Mouse (Mus musculus): Measurements from ENCODE around the gene Gcnt2.

Gcnt2 gene

DNA sequence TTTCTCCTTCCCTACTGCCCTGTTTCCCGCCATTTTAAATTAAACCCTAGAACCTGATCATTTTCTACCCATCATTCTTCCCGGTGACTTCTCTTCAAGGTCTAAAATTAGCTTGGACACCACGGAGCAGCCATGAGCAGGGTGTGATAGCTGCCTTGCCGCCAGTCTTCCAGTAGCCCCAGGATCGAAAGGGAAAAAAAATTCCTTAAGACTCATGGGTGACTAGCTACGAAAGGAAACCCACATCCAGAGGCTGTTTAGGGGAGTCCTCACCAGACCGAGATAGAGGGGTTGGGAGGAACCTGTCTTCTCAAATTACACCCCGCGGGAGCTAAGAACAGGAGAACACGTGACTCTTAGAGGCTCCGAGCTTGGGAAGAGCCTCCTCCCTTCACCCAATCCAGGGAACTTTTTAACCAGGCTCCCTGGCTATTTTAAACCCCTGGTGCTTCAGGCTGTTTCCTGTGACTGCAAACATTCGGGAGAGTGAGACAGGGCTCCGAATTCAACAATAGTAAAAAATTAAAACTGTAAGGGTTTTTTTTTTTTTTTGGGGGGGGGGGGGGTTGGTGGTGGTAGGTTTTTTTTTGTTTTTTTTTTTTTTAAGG lies 5.0 kb upstream of the Gcnt2 start:
- no peaks in the 10 kb centered on the region; the same call in 1 of the 2 replicates for H3K27me3 ChIP-seq (ENCODE audit: control insufficient read depth, insufficient read depth, low read length, poor library complexity, severe bottlenecking)
- no peaks in the 10 kb centered on the region for H3K36me3 ChIP-seq (ENCODE audit: control insufficient read depth, insufficient read depth, low read length, poor library complexity, severe bottlenecking)
- no peak for DNase-seq (ENCODE audit: low read depth, low spot score)

DNA sequence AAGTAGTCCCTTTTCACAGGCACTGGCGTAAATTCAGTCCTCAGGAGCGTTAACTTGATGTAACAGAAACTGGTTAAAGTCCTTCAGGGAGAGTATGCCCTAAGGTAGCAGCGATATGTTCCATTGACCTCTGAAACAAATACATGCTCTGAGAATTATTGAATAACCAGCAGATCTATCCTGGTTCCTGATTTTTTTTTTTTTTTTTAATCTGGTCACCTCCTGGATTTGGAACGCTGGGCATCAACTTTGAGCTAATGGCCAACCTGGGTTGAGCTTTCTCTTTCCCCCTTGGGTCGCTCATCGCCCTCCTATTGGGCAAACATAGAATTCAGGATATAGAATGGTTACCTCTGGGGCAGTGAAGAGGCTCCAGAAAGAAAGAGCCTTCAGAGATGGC lies 4.3 kb upstream of the Gcnt2 start:
- DNase-seq (ENCODE audit: low read depth, low spot score), result no peak
- Histone ChIP-seq H3K27me3 (ENCODE audit: control insufficient read depth, insufficient read depth, low read length, poor library complexity, severe bottlenecking) (no peaks in the 10 kb centered on the region; the same call in 1 of the 2 replicates), H3K36me3 (ENCODE audit: control insufficient read depth, insufficient read depth, low read length, poor library complexity, severe bottlenecking) (no peaks in the 10 kb centered on the region)

DNA sequence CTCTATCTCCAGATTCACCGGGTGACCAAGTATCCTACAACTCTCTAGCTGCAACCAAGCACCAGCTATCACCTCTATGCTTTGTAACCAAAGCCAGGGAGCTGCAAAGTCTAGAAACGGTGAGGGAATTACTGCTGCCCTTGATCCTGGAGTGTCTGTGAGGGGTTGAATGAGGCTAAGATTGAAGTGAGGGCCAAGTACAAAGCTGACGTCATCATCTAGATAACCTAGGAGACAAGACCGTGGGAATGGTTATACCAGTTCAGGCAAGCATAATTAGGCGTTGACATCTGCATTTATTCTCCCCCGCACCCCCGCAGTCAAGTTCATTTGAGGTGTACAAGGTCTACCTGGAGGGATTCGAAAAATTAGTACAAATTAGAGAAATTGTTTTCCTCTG lies 2.8 kb upstream of the Gcnt2 start:
- DNase-seq (ENCODE audit: low read depth, low spot score), result no peak
- H3K36me3 ChIP-seq (ENCODE audit: control insufficient read depth, insufficient read depth, low read length, poor library complexity, severe bottlenecking), result no peaks in the 10 kb centered on the region
- H3K27me3 ChIP-seq (ENCODE audit: control insufficient read depth, insufficient read depth, low read length, poor library complexity, severe bottlenecking), result no peaks in the 10 kb centered on the region; the same call in 1 of the 2 replicates

DNA sequence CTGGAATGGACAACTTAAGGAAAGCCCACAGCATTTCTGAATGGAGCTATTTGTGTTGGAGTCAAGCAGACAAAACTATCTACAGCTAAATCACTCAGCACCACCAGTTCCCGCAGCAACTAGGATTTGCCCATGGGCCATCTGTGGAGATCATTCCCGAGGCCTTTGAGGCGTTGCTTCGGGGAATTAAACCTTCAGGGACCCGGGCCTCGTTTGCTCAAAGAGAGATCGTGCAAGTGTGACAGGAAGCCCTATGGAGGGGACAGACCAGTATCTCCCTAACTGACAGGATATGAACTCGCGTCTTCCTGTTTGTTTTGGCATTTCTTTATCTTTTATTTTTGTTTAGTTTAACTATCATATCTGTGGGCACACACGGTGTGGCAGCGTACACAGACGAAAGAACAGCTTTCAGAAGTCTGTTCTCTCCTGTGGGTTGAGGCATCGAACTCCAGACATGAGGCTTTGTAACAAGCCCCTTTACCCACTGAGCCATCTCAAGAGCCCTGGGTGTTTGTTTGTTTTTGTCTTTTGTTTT lies 2.2 kb upstream of the Gcnt2 start:
- no peak for DNase-seq (ENCODE audit: low read depth, low spot score)
- Histone ChIP-seq H3K36me3 (ENCODE audit: control insufficient read depth, insufficient read depth, low read length, poor library complexity, severe bottlenecking) (no peaks in the 10 kb centered on the region), H3K27me3 (ENCODE audit: control insufficient read depth, insufficient read depth, low read length, poor library complexity, severe bottlenecking) (no peaks in the 10 kb centered on the region; the same call in 1 of the 2 replicates)

DNA sequence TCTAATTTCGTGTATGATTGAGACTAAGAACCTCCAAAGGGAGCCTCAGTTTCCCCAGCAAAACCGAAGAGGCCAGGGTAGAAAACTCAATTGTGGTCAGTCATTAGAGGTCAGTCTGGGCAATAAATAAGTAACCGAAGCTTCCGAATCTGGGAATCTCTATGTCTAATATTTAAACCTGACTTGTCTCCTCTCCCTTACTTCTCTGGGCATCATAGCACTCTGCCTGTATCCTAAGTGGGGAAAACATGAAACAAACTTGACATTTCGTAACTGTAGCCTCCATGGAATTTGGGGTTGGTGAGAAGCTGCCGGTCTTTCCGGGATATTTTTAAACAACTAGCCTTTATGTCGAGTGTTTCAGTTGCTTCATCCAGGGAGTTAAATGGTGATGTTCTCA lies 329 bp upstream of the Gcnt2 start:
- Histone ChIP-seq H3K27me3 (ENCODE audit: control insufficient read depth, insufficient read depth, low read length, poor library complexity, severe bottlenecking) (no peaks in the 10 kb centered on the region; the same call in 1 of the 2 replicates), H3K36me3 (ENCODE audit: control insufficient read depth, insufficient read depth, low read length, poor library complexity, severe bottlenecking) (no peaks in the 10 kb centered on the region)
- DNase-seq (ENCODE audit: low read depth, low spot score), result no peak

DNA sequence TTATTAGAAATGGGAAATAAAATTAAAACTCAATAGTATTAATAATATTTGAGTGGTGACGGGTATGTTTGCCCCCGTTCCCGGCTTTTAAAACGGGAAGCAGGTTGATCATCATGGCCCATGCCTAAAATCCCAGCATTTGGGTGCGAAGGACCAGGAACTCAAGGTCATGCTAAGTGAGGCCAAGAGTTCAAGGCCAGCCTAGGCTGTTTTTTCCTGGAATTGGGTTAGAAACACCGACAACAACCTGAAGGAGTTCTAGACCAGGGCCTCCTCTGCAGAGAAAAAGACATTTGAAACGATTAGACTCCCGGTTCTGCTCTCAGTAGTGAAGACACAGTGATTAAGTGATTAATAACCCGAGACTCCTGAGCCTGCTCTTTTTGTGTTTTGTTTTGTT lies 3.5 kb downstream of the Gcnt2 start:
- Histone ChIP-seq H3K27me3 (ENCODE audit: control insufficient read depth, insufficient read depth, low read length, poor library complexity, severe bottlenecking) (no peaks in the 10 kb centered on the region), H3K36me3 (ENCODE audit: control insufficient read depth, insufficient read depth, low read length, poor library complexity, severe bottlenecking) (no peaks in the 10 kb centered on the region)
- no peak for DNase-seq (ENCODE audit: low read depth, low spot score)

DNA sequence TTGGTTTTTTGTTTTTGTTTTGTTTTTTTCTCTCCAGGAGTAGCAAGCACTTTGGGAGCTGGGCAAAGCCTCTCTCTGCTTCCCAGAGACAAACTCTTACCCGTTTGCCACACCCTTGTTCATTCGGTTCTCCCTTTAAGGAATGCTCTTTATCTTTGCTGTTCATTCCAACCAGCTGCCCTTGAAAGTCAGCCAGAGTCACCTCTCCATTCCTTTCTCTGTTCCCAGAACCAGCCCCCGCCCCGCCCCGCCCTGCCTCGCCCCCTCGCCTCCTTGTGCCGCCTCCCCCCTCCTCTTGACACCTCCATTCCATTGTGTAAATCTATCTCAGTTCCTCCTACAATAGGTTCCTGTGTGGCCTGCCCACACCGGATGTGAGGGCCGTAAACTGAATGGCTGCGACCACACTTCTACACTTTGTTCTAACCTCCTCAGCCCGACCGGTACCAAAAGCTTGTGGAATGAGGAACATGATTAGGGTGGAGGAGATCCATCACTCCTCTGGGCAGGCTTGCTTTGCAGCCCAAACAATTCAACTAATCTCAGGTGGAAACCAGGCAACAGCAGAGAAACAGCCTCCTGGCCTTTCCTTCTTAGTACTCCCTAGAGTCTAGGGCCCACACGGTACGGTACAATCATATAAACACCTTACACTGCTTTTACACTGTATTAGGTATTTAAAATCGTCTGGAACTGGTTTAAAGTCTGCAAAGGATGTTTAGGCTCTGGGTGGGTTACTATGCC lies 9.5 kb downstream of the Gcnt2 start:
- no peaks in the 10 kb centered on the region for H3K27me3 ChIP-seq (ENCODE audit: control insufficient read depth, insufficient read depth, low read length, poor library complexity, severe bottlenecking)
- peak; percentile 8 for DNase-seq (ENCODE audit: low read depth, low spot score)
- H3K36me3 ChIP-seq (ENCODE audit: control insufficient read depth, insufficient read depth, low read length, poor library complexity, severe bottlenecking), result no peaks in the 10 kb centered on the region

DNA sequence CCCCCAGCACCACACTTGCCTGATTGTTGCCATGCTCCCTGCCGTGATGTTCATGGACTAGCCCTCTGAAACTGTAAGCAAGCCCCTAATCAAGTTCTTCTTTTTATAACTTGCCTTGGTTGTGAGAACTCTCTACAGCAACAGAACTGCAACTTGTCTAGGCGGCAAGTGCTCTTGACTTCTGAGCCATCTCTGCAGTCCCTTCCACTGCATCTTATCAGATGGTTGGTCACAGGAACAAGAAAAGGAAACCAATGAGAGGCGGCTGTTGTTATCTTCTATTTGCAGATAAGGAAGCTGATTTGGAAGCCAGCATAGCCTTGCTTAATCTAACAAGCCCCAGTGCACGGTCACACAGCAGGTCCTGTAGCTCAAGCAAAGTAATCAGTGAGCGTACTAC lies 14.5 kb downstream of the Gcnt2 start:
- Histone ChIP-seq H3K27me3 (ENCODE audit: control insufficient read depth, insufficient read depth, low read length, poor library complexity, severe bottlenecking) (no peaks in the 10 kb centered on the region), H3K36me3 (ENCODE audit: control insufficient read depth, insufficient read depth, low read length, poor library complexity, severe bottlenecking) (no peaks in the 10 kb centered on the region)
- DNase-seq (ENCODE audit: low read depth, low spot score), result no peak

DNA sequence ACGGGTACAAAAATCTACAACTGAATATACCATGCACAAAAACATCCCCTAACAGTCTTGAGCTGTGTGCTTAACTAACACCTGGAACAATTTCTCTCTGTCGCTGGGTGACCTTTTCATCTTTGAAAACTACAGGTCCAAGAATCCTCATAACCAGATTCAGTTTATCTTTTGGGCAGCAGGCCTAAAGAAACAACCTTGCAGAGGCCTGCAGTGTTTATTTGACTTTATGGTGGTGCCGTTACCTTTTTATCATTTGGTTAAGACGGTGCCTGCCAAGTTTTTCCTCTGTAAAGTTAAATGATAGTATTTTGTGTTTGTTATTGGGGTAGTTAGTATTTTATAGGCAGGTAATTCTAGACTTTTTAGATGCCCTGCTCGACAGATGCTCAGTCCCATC lies 15.9 kb downstream of the Gcnt2 start:
- no peaks in the 10 kb centered on the region for H3K27me3 ChIP-seq (ENCODE audit: control insufficient read depth, insufficient read depth, low read length, poor library complexity, severe bottlenecking)
- no peak for DNase-seq (ENCODE audit: low read depth, low spot score)
- no peaks in the 10 kb centered on the region for H3K36me3 ChIP-seq (ENCODE audit: control insufficient read depth, insufficient read depth, low read length, poor library complexity, severe bottlenecking)

DNA sequence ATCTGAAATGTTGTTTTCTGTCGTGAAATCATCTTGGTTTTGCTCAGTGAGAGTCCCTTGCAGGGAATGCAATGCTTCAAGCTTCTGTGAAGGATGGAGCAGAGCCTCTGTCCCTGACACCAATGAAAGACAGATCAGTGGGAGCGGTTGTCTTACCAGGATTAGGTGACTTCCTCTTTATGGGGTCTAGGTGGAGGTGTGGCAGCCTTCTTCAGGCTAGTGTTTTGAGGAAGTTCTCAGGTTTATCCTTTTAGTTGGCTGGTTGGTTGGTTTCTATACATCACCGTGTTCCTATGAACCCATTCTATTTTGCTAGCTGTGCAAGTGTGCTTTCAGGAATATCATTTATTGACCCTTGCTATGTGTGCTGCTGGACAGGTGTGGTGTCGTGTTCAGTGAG lies 18.0 kb downstream of the Gcnt2 start:
- DNase-seq (ENCODE audit: low read depth, low spot score), result no peak
- H3K27me3 ChIP-seq (ENCODE audit: control insufficient read depth, insufficient read depth, low read length, poor library complexity, severe bottlenecking), result no peaks in the 10 kb centered on the region; the same call in 1 of the 2 replicates

DNA sequence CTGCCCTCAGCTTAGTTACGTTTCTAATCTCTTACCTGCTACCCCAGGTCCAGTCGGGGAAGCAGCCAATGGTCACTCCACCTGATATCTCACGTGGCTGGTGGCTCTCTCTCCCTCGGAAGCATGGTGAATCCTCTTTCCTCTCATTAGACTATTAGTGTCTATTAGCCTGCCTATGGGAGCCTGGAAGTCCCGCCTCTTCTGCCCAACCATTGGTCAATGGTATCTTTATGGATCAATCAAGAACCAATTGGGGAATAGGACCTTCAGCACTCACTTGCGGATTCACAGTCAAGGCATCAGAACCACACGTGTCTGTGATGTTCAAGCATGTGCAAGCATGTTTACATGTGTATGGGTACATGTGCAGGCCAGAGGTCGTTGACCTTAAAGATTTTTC lies 21.0 kb downstream of the Gcnt2 start:
- no peaks in the 10 kb centered on the region for H3K36me3 ChIP-seq (ENCODE audit: control insufficient read depth, insufficient read depth, low read length, poor library complexity, severe bottlenecking)
- no peak for DNase-seq (ENCODE audit: low read depth, low spot score)
- H3K27me3 ChIP-seq (ENCODE audit: control insufficient read depth, insufficient read depth, low read length, poor library complexity, severe bottlenecking), result no peaks in the 10 kb centered on the region; the same call in 1 of the 2 replicates

More for the DNA sequence above, 18.0 kb downstream of the Gcnt2 start:
- no peaks in the 10 kb centered on the region for H3K36me3 ChIP-seq (ENCODE audit: control insufficient read depth, insufficient read depth, low read length, poor library complexity, severe bottlenecking)

DNA sequence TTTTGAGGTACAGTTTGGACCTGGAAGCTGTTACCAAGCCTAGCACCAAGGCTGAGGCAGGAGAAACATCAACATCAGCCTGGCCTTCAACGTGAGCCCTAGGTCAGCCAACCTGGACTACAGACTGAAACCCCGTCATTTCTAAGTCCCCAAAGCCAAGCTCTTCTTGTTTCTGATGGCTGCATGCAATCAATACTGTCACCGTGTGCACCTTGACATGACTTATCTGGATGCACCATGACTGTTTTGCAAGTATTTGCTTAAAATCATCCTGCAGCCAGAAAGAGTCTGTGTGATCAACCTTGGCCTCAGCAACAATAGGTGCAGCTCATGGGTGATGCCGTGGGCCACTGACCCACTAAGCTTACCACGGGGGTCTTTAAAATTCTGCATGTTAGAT lies 23.1 kb downstream of the Gcnt2 start:
- no peak for DNase-seq (ENCODE audit: low read depth, low spot score)
- Histone ChIP-seq H3K36me3 (ENCODE audit: control insufficient read depth, insufficient read depth, low read length, poor library complexity, severe bottlenecking) (no peaks in the 10 kb centered on the region), H3K27me3 (ENCODE audit: control insufficient read depth, insufficient read depth, low read length, poor library complexity, severe bottlenecking) (no peaks in the 10 kb centered on the region; the same call in 1 of the 2 replicates)

DNA sequence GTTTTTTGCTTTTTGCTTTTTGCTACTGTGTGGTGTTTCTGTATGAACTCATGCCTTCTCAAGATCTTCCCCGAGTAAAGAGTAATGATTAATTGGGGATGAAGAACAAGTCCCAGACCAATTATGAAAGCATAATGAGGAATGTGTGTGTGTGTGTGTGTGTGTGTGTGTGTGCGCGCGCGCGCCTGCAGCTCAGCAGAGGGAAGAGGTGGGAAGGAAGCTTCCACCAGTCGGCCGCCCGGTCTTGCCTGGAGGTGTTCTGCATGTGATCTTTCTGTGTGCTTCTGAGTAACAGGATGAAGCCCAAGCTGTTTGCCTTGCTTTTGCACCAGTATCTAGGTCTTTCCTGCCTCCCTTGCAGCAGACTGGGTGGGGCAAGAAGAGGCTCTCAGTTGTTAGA lies 24.3 kb downstream of the Gcnt2 start:
- Histone ChIP-seq H3K36me3 (ENCODE audit: control insufficient read depth, insufficient read depth, low read length, poor library complexity, severe bottlenecking) (no peaks in the 10 kb centered on the region), H3K27me3 (ENCODE audit: control insufficient read depth, insufficient read depth, low read length, poor library complexity, severe bottlenecking) (no peaks in the 10 kb centered on the region; the same call in 1 of the 2 replicates)
- DNase-seq (ENCODE audit: low read depth, low spot score), result no peak

DNA sequence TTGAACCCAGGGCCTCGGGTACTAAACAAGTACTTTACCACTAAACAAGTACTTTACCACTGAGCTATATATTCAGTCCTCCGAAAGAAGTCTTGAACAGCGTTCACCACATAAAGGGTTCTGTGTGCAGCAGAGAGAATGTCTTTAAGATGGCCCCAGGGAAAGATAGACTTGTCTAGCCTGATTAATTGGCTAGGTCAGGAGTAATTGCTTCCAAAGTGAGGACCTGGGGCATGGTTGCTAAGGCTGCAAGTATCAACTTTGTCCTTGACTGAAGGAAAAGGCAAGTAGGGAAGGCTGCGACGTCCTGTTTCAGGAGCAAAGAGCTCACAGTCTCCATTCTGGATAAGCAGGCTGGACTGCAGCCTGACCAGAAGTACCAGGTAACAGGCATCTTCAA lies 25.3 kb downstream of the Gcnt2 start:
- no peaks in the 10 kb centered on the region; the same call in 1 of the 2 replicates for H3K27me3 ChIP-seq (ENCODE audit: control insufficient read depth, insufficient read depth, low read length, poor library complexity, severe bottlenecking)
- no peak for DNase-seq (ENCODE audit: low read depth, low spot score)

DNA sequence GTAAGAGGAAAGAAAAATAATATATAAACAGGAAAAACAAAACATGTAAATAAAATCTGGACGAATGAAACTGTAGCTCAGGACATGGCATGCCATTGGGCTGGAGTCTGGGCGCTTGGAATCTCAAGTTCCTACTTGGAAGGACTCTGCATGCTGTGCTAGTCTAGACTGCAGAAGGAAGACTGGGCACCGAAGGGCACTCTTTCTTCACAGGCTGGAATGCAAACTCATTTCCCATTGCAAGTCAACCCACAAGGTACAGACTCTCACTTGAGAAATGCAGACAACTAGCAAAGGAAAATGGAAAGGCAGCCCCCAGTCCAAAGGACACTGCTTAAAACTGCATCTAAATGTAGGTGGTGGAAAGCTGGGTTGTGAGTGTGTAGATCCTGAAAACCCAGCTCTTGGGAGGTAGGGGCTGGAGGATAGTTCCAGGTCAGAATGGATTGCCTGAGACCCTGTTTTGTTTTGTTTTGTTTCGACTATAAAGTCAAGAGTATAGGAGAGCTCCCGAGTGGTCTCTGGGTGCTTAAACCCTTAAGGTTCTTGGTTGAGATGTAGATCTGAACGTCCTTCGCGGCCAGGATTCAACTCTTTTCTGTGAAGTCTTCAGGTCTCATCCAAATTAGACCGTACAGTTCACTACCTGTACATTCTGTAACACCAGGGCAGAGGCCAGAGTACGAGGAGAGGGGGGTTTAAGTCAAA lies 26.5 kb downstream of the Gcnt2 start:
- no peaks in the 10 kb centered on the region for H3K36me3 ChIP-seq (ENCODE audit: control insufficient read depth, insufficient read depth, low read length, poor library complexity, severe bottlenecking)
- H3K27me3 ChIP-seq (ENCODE audit: control insufficient read depth, insufficient read depth, low read length, poor library complexity, severe bottlenecking), result no peaks in the 10 kb centered on the region; the same call in 1 of the 2 replicates
- DNase-seq (ENCODE audit: low read depth, low spot score), result no peak

More for the DNA sequence above, 25.3 kb downstream of the Gcnt2 start:
- no peaks in the 10 kb centered on the region for H3K36me3 ChIP-seq (ENCODE audit: control insufficient read depth, insufficient read depth, low read length, poor library complexity, severe bottlenecking)
